Mouse (Mus musculus) midbrain, embryonic 13.5 days (tissue): ENCODE results near the gene Togaram2. TPM values are rescaled to one million over a fixed set of nuclear protein-coding genes. Genes with fewer than 3 reads are reported as not detected.
A peak's percentile ranks its signal among the peaks of the same experiment; 100 is the strongest.

ENCODE experiments used
- ATAC-seq: fragments of 200-750 bp; cut with Nextera tagmentation; 2 replicates; pipeline ENCODE4 v1.8.0; 2017; ENCODE audit warnings: mild to moderate bottlenecking, moderate TSS enrichment, moderate library complexity
- H3K27ac ChIP-seq: fragments of 300-500 bp; sonication (generic); 2 replicates; pipeline ENCODE4 v1.5.1; 2015; ENCODE audit warnings: inconsistent platforms, mild to moderate bottlenecking, moderate library complexity
- H3K27me3 ChIP-seq: fragments of 300-500 bp; sonication (generic); 2 replicates; pipeline ENCODE4 v1.6.1; 2015; ENCODE audit warnings: mild to moderate bottlenecking, inconsistent platforms
- H3K36me3 ChIP-seq: fragments of 300-500 bp; sonication (generic); 2 replicates; pipeline ENCODE4 v1.6.1; 2015; ENCODE audit warnings: mild to moderate bottlenecking, inconsistent platforms
- H3K4me1 ChIP-seq: fragments of 300-500 bp; sonication (generic); replicated peaks from 2 replicates; pipeline ENCODE4 v1.6.1; 2015; ENCODE audit warnings: inconsistent platforms
- H3K4me2 ChIP-seq: fragments of 300-500 bp; sonication (generic); replicated peaks from 2 replicates; pipeline ENCODE4 v1.6.1; 2015; ENCODE audit warnings: moderate library complexity, mild to moderate bottlenecking, inconsistent platforms
- H3K4me3 ChIP-seq: fragments of 300-500 bp; sonication (generic); replicated peaks from 2 replicates; pipeline ENCODE4 v1.5.1; 2015; ENCODE audit warnings: mild to moderate bottlenecking, inconsistent platforms
- H3K9ac ChIP-seq: fragments of 300-500 bp; sonication (generic); replicated peaks from 2 replicates; pipeline ENCODE4 v1.6.1; 2015; ENCODE audit warnings: mild to moderate bottlenecking, inconsistent platforms
- H3K9me3 ChIP-seq: fragments of 300-500 bp; sonication (generic); 2 replicates; pipeline ENCODE4 v1.6.1; 2016; ENCODE audit warnings: mild to moderate bottlenecking, inconsistent platforms
- WGBS: fragments of 180-500 bp; shearing (Covaris S2); methylation state at CpG from one replicate; pipeline ENCODE4 v1.1.7; 2015; 5-methylcytosine and 5-hydroxymethylcytosine counted together
- polyA plus RNA-seq: library from polyadenylated mRNA; unstranded; fragments of >200 nt; fragmentation: Nextera tagmentation; extraction: Ambion mirVana; gene quantifications from 2 replicates; pipeline ENCODE4 v1.2.1, GENCODE M21; 2015

Gene Togaram2
- polyA plus RNA-seq, 1 experiment from 2014 or later = 0.27 TPM

DNA sequence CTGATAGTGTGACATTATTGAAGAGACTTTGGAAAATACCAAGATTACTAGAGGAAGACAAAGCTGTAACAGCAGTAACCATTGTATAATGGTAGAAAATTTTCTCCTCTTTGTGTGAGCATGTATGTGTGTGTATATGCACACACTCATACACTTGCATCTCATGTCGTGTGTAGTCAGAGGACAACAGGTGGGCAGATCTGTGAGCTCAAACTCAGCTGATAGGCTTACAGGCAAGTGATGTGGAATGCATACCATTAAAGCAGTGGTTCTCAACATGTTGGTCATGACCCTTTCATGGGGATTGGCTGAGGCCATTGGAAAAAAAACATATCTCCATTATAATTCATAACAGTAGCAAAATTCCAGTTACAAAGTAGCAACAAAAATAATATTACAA is 12.7 kb upstream of the Togaram2 start:
- H3K4me1 ChIP-seq = no peaks in the 10 kb centered on the region
- H3K4me2 ChIP-seq = no peak overlapping the region
- 0 out of 2 replicates have a peak, but pooled peaks cover 3% of the 10 kb centered on the region for H3K27me3 ChIP-seq
- 53% methylated on average over 1 of the region's 1 CpGs for WGBS
- H3K36me3 ChIP-seq = peaks cover 26% of the 10 kb centered on the region
- no peaks in the 10 kb centered on the region for H3K9me3 ChIP-seq
- H3K9ac ChIP-seq = no peak overlapping the region
- H3K27ac ChIP-seq = no peak overlapping the region
- no peak for ATAC-seq
- H3K4me3 ChIP-seq = no peak overlapping the region

DNA sequence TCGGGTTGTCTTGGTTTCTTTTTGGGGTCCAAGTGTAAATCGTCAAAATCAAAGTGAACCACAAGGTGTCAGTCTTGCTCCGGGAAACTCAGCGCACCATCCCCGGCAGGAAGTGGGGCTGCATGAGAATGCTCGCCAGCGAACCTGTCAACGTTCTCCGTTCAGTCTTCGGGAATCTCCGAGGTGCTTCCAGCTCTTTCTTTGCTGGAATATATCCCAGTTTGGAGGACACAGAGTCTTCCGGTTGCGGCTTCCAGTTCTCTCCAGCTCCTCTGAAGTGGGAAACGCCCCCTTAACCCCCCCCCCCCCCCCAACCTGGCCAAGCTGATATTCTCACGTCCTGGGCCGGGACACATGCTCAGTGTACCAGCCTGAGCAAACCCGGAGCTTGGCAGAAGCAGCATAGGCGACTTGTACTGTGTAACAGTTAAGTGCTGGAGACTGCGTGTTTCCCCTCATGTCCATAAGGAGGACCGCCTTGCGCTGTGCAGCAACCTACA is 10.3 kb upstream of the Togaram2 start:
- Histone ChIP-seq H3K4me3 (peak overlapping the region; percentile 38), H3K27me3 (0 out of 2 replicates have a peak, but pooled peaks cover 3% of the 10 kb centered on the region), H3K9ac (0 out of 2 replicates have a peak overlapping the region, but pooled peaks have one; percentile 33), H3K4me1 (no peaks in the 10 kb centered on the region), H3K27ac (no peak overlapping the region), H3K4me2 (peak overlapping the region; percentile 61), H3K9me3 (no peaks in the 10 kb centered on the region), H3K36me3 (peaks cover 10% of the 10 kb centered on the region)
- 11% methylated on average over 21 of the region's 21 CpGs for WGBS
- peak; percentile 87 for ATAC-seq

DNA sequence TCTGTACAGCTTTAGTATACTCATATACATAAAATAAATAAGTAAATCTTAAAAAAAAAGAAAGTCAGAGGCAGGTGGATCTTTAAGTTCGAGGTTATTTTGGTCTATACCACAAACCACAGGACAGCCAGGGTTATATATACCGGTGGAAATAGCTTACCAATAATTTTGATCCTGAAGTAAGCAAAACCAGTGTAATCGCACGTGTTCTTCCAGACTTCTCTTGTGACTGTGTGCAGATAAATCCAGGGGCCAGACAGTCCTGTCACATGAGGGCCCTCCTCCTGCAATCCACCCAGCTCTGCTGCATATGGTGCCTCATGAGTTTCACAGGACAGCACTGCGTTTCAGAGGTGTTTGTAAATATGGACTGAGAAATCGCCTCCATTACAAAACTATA is 9.6 kb upstream of the Togaram2 start:
- H3K27me3 ChIP-seq = 0 out of 2 replicates have a peak, but pooled peaks cover 3% of the 10 kb centered on the region
- no peak overlapping the region for H3K4me2 ChIP-seq
- ATAC-seq = no peak
- H3K36me3 ChIP-seq = peaks cover 6% of the 10 kb centered on the region; the same call in 1 of the 2 replicates
- H3K9ac ChIP-seq = no peak overlapping the region
- no peak overlapping the region for H3K4me3 ChIP-seq
- no peaks in the 10 kb centered on the region for H3K9me3 ChIP-seq
- WGBS = 87% methylated on average over 6 of the region's 6 CpGs
- H3K27ac ChIP-seq = no peak overlapping the region
- H3K4me1 ChIP-seq = no peaks in the 10 kb centered on the region

GRCm38 (mm10) chr17:71664172-71664571 is 8.9 kb upstream of the Togaram2 start:
- H3K27ac ChIP-seq = no peak overlapping the region
- no peaks in the 10 kb centered on the region for H3K36me3 ChIP-seq
- no peaks in the 10 kb centered on the region for H3K4me1 ChIP-seq
- H3K27me3 ChIP-seq = 0 out of 2 replicates have a peak, but pooled peaks cover 3% of the 10 kb centered on the region
- no peaks in the 10 kb centered on the region; the same call in 1 of the 2 replicates for H3K9me3 ChIP-seq
- WGBS = 85% methylated on average over 1 of the region's 1 CpGs
- H3K9ac ChIP-seq = no peak overlapping the region
- no peak overlapping the region for H3K4me2 ChIP-seq
- ATAC-seq = no peak
- H3K4me3 ChIP-seq = no peak overlapping the region

DNA sequence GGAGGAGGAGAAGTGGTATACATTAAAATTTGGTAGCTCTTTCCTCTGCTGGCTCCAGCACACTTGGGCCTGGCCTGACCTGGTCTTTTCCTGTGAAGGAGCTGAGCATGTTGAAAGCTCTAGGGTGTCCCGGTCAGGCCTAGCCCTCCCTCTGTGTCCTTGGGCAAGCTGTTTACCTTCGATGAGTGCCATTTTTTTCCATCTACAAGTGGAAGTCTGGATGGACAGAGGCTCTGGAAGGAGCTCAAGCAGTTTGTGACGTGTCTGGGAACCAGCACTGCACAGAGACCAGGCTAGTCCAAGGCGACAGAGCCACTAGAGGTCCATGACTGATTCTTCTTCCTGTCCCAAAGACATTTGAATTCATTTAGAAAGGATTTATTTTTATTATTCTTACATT is 7.9 kb upstream of the Togaram2 start:
- Histone ChIP-seq H3K4me3 (no peak overlapping the region), H3K9ac (no peak overlapping the region), H3K4me1 (no peaks in the 10 kb centered on the region), H3K9me3 (no peaks in the 10 kb centered on the region; the same call in 1 of the 2 replicates), H3K36me3 (no peaks in the 10 kb centered on the region), H3K4me2 (no peak overlapping the region), H3K27me3 (0 out of 2 replicates have a peak, but pooled peaks cover 3% of the 10 kb centered on the region), H3K27ac (no peak overlapping the region)
- no peak for ATAC-seq
- 88% methylated on average over 4 of the region's 4 CpGs for WGBS

DNA sequence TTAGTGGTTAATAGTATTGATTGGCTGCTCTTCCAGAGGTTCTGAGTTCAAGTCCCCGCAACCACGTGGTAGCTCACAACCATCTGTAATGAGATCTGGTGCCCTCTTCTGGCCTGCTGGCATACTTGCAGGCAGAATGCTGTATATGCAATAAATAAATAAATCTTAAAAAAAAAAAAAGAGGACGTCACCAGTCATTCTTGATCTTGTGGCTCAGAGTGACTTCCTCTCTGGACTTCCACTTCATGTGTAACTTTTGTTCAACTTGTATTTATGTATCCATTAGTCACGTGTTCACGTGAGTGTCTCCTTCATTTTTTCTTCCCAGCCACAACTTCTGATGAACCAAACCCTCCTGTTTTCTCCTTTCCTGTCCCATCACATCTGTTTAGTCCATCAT is 3.5 kb upstream of the Togaram2 start:
- no peak overlapping the region for H3K4me2 ChIP-seq
- ATAC-seq = no peak
- 89% methylated on average over 5 of the region's 5 CpGs for WGBS
- H3K9me3 ChIP-seq = no peaks in the 10 kb centered on the region; the same call in 1 of the 2 replicates
- no peak overlapping the region for H3K9ac ChIP-seq
- H3K36me3 ChIP-seq = no peaks in the 10 kb centered on the region
- H3K4me3 ChIP-seq = no peak overlapping the region
- peaks cover 3% of the 10 kb centered on the region; the same call in 1 of the 2 replicates for H3K4me1 ChIP-seq
- no peak overlapping the region for H3K27ac ChIP-seq
- H3K27me3 ChIP-seq = no peaks in the 10 kb centered on the region

DNA sequence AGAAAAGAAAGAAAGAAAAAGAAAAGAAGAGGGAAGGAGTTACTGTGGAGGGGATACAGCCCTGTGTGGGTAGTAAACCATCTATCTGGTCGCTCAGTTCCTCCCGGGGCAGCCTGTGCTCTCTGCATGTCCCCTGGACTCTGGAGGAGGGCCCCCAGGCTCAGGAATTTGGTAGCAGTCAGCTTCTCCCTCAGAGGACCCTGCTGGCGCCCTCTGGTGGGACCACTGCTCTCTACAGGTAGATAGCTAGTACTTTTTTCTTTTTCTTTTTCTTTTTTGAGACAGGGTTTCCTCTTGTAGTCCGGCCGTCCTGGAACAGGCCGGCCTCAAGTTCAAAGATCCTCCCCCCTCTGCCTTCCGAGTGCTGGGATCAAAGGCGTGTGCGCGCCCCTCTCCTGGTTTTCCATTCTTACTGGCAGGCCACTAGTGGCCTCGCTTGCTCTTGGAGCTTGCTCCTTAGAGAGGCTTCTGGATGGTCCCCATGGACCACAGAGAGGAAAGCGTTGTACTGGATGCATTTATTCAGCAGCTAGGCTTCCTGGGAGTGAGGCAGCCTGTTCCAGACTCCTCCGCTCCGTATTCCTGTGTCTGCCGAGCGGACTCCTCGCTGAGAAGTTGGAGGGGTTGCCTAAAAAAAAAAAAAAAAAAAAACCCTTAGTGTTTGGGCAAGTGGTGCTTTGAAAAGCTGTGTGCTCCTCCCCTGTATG is 1.1 kb upstream of the Togaram2 start:
- Histone ChIP-seq H3K27me3 (no peaks in the 10 kb centered on the region), H3K27ac (no peak overlapping the region), H3K36me3 (no peaks in the 10 kb centered on the region), H3K9ac (no peak overlapping the region), H3K4me1 (peaks cover 3% of the 10 kb centered on the region; the same call in 1 of the 2 replicates), H3K4me2 (no peak overlapping the region), H3K4me3 (no peak overlapping the region), H3K9me3 (no peaks in the 10 kb centered on the region; the same call in 1 of the 2 replicates)
- ATAC-seq = no peak
- WGBS = 60% methylated on average over 17 of the region's 17 CpGs

GRCm38 (mm10) chr17:71673936-71674335 is 875 bp downstream of the Togaram2 start:
- H3K4me2 ChIP-seq = no peak overlapping the region
- H3K27me3 ChIP-seq = no peaks in the 10 kb centered on the region
- H3K4me1 ChIP-seq = peaks cover 3% of the 10 kb centered on the region; the same call in 1 of the 2 replicates
- no peak overlapping the region for H3K27ac ChIP-seq
- 79% methylated on average over 9 of the region's 9 CpGs for WGBS
- ATAC-seq = no peak
- H3K9ac ChIP-seq = no peak overlapping the region
- H3K4me3 ChIP-seq = no peak overlapping the region
- H3K9me3 ChIP-seq = no peaks in the 10 kb centered on the region; the same call in 1 of the 2 replicates
- H3K36me3 ChIP-seq = no peaks in the 10 kb centered on the region

DNA sequence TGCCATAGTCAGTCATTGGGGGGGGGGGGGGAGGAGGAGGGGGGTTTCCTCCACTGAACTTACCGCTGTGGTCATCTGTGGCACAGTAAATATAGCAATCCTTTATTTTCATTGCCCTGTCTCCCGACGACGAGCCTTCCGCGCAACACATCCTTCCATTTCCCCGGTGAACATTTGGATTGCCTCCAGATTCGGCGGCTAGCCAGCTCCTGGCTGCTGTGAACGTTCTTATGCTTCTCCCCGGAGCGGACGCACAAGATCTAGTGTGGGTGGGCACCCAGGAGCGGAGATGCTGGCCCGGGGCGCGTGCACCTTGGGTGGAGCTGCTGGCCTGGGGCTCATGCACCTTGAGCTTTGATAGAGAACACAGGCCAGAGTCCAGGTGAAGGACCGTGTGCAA is 1.8 kb downstream of the Togaram2 start:
- ATAC-seq = no peak
- H3K27ac ChIP-seq = no peak overlapping the region
- no peak overlapping the region for H3K4me3 ChIP-seq
- WGBS = 94% methylated on average over 18 of the region's 18 CpGs
- H3K4me1 ChIP-seq = peaks cover 3% of the 10 kb centered on the region; the same call in 1 of the 2 replicates
- no peaks in the 10 kb centered on the region for H3K27me3 ChIP-seq
- no peaks in the 10 kb centered on the region for H3K9me3 ChIP-seq
- H3K4me2 ChIP-seq = no peak overlapping the region
- H3K9ac ChIP-seq = no peak overlapping the region
- no peaks in the 10 kb centered on the region for H3K36me3 ChIP-seq

DNA sequence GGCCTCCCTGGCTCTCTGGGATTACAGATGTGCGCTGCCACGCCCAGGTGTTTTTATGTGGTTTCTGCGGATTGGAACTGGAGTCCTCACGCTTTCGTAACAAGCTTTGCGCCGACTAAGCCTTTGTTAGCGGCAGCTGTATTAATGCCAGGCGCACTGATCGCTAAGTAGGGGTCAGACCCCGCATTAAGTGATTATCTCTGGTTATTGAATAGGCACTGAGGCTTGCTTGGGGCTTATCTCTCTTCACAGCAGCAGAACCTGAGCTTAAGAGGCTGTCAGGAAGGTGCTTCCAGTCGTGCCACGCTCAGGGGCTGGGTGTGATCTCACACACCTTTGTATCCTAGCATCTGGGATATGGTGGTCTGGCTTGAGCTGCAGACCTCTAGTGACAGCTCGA is 8.6 kb downstream of the Togaram2 start:
- H3K4me3 ChIP-seq = no peak overlapping the region
- no peak overlapping the region for H3K27ac ChIP-seq
- H3K27me3 ChIP-seq = no peaks in the 10 kb centered on the region
- no peaks in the 10 kb centered on the region for H3K9me3 ChIP-seq
- H3K4me1 ChIP-seq = peaks cover 4% of the 10 kb centered on the region; the same call in 1 of the 2 replicates
- no peaks in the 10 kb centered on the region for H3K36me3 ChIP-seq
- no peak for ATAC-seq
- H3K9ac ChIP-seq = no peak overlapping the region
- 66% methylated on average over 14 of the region's 14 CpGs for WGBS
- no peak overlapping the region for H3K4me2 ChIP-seq

GRCm38 (mm10) chr17:71682379-71682778 is 9.3 kb downstream of the Togaram2 start:
- Histone ChIP-seq H3K4me1 (peaks cover 4% of the 10 kb centered on the region; the same call in 1 of the 2 replicates), H3K4me3 (no peak overlapping the region), H3K27ac (no peak overlapping the region), H3K9ac (no peak overlapping the region), H3K4me2 (no peak overlapping the region), H3K9me3 (no peaks in the 10 kb centered on the region), H3K36me3 (no peaks in the 10 kb centered on the region), H3K27me3 (no peaks in the 10 kb centered on the region)
- WGBS = 87% methylated on average over 4 of the region's 4 CpGs
- no peak for ATAC-seq

DNA sequence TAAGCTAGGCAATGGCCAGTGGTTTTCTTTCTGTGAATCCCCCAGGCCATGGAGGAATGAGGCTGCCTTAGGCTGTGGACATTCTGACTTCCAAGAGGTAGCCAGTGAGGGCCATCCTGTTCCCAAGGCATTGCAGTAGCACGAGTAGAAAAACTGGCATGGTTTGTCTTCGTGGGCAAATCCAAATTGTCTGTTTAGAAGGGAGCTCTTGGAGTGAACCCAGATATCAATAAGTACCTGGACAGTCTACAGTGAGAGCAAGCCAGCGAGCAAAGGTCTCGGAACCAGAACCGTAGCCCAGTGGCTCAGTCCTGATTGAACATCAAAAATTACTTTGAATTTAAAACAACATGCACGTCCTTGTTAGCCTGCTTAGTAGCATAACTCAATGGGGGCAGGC is 10.2 kb downstream of the Togaram2 start:
- ATAC-seq = no peak
- H3K4me1 ChIP-seq = peaks cover 4% of the 10 kb centered on the region; the same call in 1 of the 2 replicates
- WGBS = 95% methylated on average over 6 of the region's 6 CpGs
- no peaks in the 10 kb centered on the region for H3K36me3 ChIP-seq
- no peak overlapping the region for H3K4me3 ChIP-seq
- H3K4me2 ChIP-seq = no peak overlapping the region
- no peaks in the 10 kb centered on the region for H3K9me3 ChIP-seq
- H3K9ac ChIP-seq = no peak overlapping the region
- no peaks in the 10 kb centered on the region for H3K27me3 ChIP-seq
- no peak overlapping the region for H3K27ac ChIP-seq
